Mouse (Mus musculus) layer of hippocampus, postnatal 10 days (tissue): Measurements from ENCODE around the gene Gm10153. TPM values are rescaled to one million over a fixed set of nuclear protein-coding genes. Genes with fewer than 3 reads are reported as not detected.
"Not testable (repeated sequence)": the region's sequence is repeated elsewhere in the genome, so short reads cannot be mapped to it uniquely, and the experiment has no call there.

Source experiments
- DNase-seq, 2 experiments: peaks; one replicate each; pipeline ENCODE4 v3.0.0; 2021; ENCODE audit warnings: low spot score in 2 of 2
- total RNA-seq, 2 experiments: library from RNA; stranded (reverse); gene quantifications; 2 replicates each; pipeline ENCODE4 v1.2.3; 2021

The Gm10153 gene
- total RNA-seq, 2 experiments from 2014 or later, result not detected

DNA sequence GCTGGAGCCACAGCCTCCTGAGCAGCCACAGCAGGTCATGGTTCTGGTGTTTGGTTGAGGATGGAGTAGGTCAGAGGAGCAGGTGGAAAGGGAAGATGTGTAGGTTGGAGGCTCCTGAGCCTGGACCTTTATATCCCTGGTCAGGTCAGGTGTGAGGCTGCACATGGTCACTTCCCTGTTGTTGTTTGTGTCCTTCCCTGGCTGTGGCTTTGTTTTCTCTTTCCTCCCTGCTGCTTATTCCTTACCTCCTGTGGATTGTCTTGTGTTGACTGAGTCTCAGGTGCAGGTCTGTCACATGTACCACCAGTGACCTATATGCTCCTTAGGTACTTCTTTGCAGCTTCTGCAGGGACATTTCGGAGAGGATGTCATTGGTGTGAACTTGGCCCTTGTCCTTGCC lies 45.7 kb downstream of the Gm10153 start, which contains the start of gene Gm45337:
Gm45337 (minus strand) TSS at position 101 of the 400 bp plus-strand sequence.
- no peak for DNase-seq

DNA sequence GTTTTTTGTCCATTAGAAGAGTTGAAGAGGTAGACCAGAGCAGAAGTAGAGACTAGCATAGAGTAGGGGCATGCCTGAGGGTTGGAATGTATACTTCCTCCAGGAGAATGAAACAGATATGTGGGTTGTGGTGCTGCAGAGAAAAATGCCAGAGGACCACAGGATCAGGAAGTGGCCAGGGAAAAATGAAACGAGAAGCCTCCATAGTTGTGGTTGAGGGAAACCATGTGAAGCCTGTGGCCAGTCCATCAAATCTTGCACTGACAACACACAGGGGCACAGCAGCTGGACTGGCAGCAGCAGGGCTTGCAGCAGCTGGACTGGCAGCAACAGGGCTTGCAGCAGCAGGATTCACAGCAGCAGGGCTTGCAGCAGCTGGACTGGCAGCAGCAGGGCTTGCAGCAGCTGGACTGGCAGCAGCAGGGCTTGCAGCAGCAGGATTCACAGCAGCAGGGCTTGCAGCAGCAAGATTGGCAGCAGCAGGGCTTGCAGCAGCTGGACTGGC lies 46.6 kb downstream of the Gm10153 start:
- not testable (repeated sequence) for DNase-seq

DNA sequence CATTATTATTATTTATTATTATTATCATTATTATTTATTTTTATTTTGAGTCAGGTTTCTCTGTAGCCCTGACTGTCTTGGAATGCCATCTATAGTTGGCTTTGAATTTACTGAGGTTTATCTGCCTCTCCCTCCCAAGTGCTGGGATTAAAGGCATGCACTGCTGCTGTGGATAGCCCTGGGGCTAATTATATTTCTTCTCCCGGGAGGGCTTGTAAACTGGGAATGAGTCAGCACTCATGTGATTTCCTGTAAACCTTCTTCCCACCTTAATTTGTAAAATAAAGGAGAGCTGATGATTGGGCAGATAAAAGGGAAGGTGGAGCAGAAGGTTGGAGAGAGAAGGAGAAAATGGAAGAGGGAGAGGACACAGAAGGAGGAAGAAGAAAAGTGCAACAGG lies 49.5 kb downstream of the Gm10153 start:
- DNase-seq, result no peak

Other genes with a start within 250 kb of the Gm10153 start
- 100 to 1,000 TPM; 166 to 172 TPM for gene Brsk2, start 240.6 kb downstream of the Gm10153 start, total RNA-seq
- 10 to 100 TPM; 20.5 to 20.9 TPM for gene Mob2, start 129.3 kb downstream of the Gm10153 start, total RNA-seq
- 100 to 1,000 TPM; 139 to 150 TPM for gene Dusp8, start 94.5 kb downstream of the Gm10153 start, total RNA-seq
- gene Gm45618, start 69.7 kb downstream of the Gm10153 start, total RNA-seq, result not detected
- not detected for gene Gm39115, start 54.4 kb downstream of the Gm10153 start, total RNA-seq
- gene Gm45337, start 45.8 kb downstream of the Gm10153 start, total RNA-seq, result not detected
- gene Gm29735, start 33.3 kb downstream of the Gm10153 start, total RNA-seq, result not detected
- gene Gm4553, start 24.6 kb downstream of the Gm10153 start, total RNA-seq, result not detected
- not detected for gene Krtap5-2, start 14.4 kb downstream of the Gm10153 start, total RNA-seq
- gene Krtap5-3, start 11.0 kb upstream of the Gm10153 start, total RNA-seq, result not detected
- gene Gm7579, start 21.5 kb upstream of the Gm10153 start, total RNA-seq, result not detected
- gene Krtap5-5, start 39.6 kb upstream of the Gm10153 start, total RNA-seq, result not detected
- not detected for gene Gm40460, start 50.7 kb upstream of the Gm10153 start, total RNA-seq
- gene Gm2431, start 68.0 kb upstream of the Gm10153 start, total RNA-seq, result not detected
- gene Gm4559, start 84.0 kb upstream of the Gm10153 start, total RNA-seq, result not detected
- not detected for gene Krtap5-1, start 106.7 kb upstream of the Gm10153 start, total RNA-seq
- not detected for gene Krtap5-4, start 113.2 kb upstream of the Gm10153 start, total RNA-seq
- 10 to 100 TPM; 21.0 to 24.6 TPM for gene Ifitm10, start 183.4 kb upstream of the Gm10153 start, total RNA-seq
- 1 to 10 TPM in 1 of 2 experiments, not detected in 1; 6.5 TPM for gene Gm49369, start 192.3 kb upstream of the Gm10153 start, total RNA-seq
- gene Ctsd, start 197.6 kb upstream of the Gm10153 start, total RNA-seq, result 100 to 1,000 TPM; 252 to 270 TPM
- gene Syt8, start 244.5 kb upstream of the Gm10153 start, total RNA-seq, result not detected